Mouse (Mus musculus): Measurements from ENCODE around the gene Tesk2.

GRCm38 (mm10) chr4:116729532-116729931, 8.8 kb downstream of the Tesk2 start:
- TF ChIP-seq CTCF (conservative IDR thresholded peaks at IDR 0.05 in 1 of 2, IDR thresholded peaks at IDR 0.05 in 1 of 2; ENCODE audit: low read depth in 2 of 2, low read length in 2 of 2) (no peak), BHLHE40 (IDR thresholded peaks at IDR 0.05; ENCODE audit: low read depth, low read length) (no peak), MAZ (IDR thresholded peaks at IDR 0.05; ENCODE audit: low read depth, low read length) (no peak), POLR2A (IDR thresholded peaks at IDR 0.05; ENCODE audit: low read depth, low read length) (no peak), TBP (conservative IDR thresholded peaks at IDR 0.05; ENCODE audit: low read depth, low read length) (no peak), MXI1 (IDR thresholded peaks at IDR 0.05; ENCODE audit: low read depth, low read length) (no peak), MYC (IDR thresholded peaks at IDR 0.05; ENCODE audit: low read depth, low read length) (no peak), GABPA (IDR thresholded peaks at IDR 0.05; ENCODE audit: insufficient replicate concordance, low read depth, low read length) (no peak)
